Mouse (Mus musculus) fibroblast of lung, adult 2 months (primary cell): Measurements from ENCODE around the gene Cobll1.

ENCODE experiments used
- DNase-seq: peaks from one replicate; pipeline ENCODE4 v3.0.0-alpha.2; 2011; ENCODE audit warnings: low read depth

The Cobll1 gene

DNA sequence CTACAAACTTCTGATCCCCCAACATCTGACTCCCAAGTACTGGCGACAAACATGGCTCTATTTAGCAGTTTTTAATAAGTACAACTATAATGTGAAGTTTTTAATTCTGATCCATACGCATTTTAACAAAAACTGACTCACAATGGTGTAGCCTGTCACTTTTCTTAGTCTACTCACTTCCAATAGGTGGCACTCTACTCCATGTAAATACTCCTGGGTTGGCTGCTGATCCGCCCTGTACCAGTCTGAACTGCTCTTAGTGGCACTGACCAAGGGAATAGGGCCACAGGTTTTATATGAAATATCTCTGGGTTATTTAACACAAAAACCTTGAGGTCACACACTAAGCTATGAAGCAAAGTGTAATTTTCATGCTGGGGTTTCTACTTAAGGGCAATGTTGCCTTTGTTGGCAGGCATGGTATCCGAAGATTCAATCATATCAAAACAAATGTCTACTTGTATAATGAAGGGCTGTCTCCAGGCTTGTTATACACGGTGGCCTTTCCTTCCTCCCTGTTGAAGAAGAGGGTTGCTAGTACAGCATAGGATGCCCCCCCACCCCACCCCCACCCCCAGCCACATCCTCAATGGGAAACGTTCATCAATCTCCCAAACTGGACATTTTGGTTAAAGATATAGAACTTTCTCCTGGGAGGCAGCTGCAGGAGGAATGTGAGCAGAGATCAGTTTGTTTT lies 93.6 kb downstream of the Cobll1 start:
- no peak for DNase-seq

DNA sequence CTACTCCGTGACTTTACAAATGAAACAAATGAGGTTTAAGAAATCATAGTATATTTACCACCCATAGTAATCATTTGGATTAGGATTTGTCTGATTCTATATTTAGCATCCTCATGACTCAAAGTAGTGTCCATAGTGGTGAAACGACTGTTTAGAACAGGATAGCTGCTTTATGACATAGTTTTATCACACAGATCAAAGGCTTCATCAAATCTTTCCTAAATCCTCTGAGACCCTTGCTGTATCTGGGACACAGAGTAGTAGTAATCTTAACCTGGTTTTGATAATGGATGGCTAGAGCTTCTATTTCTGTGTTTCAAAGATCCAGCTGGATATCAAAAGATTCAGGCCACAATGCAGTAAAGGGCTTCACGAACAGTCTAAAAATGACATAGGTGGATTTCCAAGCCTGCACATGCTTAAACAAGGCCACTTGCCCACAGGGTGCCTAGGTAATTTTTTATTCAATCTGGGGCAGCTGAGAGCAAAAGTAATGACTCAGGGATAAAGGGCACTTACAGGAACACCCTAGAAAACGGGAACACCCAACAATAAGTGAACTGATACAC lies 98.0 kb downstream of the Cobll1 start:
- DNase-seq = no peak

GRCm38 (mm10) chr2:65140330-65140922 lies 98.8 kb downstream of the Cobll1 start:
- DNase-seq = no peak

GRCm38 (mm10) chr2:65139606-65140329 lies 99.4 kb downstream of the Cobll1 start:
- no peak for DNase-seq

DNA sequence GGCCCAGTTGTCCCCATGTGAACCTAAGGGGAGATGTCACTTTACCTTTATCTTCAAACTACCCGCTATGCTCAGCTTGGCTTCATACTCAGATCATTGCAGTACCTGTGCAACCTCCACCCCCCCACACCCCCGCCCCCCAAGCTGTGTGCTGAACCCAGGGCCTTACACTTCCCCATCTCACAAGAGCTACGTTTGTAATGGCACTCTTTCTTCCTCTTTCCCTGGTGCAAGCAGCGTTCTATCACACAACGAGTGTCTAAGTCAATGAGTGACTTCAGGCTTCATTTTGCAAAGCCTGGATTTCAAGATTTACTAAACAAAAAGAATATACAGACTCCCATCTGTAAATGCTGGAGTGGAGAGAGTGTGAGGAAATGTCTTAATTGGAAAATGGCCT lies 100.2 kb downstream of the Cobll1 start:
- DNase-seq = no peak

GRCm38 (mm10) chr2:65126141-65126783 lies 112.9 kb downstream of the Cobll1 start:
- no peak for DNase-seq

DNA sequence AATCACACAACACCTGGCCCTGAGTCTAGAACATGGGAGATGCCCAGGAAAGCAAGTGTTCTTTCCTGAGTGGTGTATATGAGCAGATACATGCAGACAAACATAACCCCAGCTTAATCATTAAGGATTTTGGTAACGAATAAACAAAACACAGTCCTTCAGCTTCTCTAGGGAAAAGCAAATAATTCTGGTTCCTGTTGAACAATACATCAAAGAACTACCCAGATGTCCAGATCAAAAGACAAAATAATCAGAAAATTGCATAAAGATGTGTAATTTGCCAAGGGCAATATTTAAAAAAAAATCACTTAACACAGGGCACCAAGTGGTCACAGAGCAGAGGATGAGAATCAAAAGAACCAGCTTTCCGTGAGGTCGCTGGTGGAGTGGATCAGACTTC lies 115.5 kb downstream of the Cobll1 start:
- no peak for DNase-seq

DNA sequence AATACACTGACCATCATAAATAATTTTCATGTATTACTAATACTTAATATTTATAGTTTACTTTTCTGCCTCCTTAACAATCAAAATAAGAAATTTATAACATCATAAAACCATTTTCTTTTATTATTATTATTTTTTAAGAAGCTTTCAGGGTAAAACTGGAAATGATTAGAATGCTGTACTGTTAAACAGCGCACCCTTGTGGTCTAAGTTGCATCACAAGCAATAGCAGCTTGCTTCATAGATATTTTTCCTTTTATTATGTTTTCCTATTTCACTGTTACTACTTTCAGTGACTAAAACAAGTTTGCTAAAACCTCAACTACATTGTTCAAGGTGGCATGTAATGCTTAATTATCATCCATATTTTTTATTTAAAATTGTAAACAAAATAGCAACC lies 117.8 kb downstream of the Cobll1 start:
- DNase-seq = peak; percentile 56

DNA sequence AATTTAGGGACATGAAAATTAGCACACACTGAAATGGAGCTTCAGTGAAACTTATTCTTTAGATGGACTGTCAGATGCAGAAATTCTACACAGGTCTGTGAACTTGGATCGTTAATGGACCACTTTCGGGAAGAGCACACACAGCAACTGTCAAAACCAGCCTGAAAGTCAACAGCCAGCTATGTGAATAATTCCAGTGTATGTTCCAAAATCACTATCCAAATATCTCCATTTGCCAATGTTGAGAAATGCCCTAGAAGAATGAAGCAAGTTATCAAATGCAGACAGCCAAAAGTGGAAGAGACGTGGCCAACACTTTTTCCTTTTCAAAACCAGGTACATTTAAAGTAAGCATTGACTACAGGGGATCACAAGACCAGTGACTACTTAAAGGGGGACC lies 118.2 kb downstream of the Cobll1 start:
- peak; percentile 54 for DNase-seq

DNA sequence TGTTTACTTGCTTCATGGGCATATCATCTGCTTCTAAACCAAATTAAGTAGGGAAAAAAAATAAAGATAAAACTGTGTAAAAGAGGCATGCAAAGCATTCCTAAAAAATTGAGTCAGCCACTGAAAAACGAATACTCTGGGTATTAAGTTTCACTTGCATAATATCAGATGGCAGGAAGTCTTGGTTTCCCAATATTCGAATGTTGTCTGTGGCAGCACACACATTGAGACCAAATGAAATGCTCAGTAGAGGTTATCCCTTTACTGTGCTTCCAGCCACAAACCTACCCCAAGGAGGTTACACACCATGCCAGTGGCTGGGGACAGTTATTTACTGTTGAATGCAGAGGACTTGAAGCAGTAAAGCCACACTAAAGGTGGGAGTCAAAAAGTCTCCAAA lies 119.1 kb downstream of the Cobll1 start:
- no peak for DNase-seq

DNA sequence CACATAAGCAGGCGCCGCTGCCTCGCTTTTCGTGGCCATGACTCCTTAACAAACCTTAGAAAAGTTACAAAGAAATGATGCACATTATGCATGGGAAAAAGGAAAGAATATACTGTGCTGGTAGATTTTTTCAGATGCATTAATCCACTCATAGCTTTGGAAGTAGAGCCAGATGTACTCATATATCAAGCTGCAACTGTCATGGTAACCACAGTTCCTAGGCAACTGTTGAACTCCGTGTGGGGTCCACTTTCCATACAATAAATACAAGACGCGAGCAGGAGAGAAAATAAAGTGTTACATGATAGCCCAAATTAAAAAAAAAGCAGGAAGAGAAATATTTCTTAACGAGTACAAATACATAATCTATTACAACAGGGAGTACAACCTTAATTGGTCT lies 119.5 kb downstream of the Cobll1 start:
- no peak for DNase-seq

- no peak for DNase-seq
Observed at GRCm38 (mm10) chr2:65119076-65119475, 120.1 kb downstream of the Cobll1 start.

GRCm38 (mm10) chr2:65117859-65118258 lies 121.3 kb downstream of the Cobll1 start:
- DNase-seq = no peak

DNA sequence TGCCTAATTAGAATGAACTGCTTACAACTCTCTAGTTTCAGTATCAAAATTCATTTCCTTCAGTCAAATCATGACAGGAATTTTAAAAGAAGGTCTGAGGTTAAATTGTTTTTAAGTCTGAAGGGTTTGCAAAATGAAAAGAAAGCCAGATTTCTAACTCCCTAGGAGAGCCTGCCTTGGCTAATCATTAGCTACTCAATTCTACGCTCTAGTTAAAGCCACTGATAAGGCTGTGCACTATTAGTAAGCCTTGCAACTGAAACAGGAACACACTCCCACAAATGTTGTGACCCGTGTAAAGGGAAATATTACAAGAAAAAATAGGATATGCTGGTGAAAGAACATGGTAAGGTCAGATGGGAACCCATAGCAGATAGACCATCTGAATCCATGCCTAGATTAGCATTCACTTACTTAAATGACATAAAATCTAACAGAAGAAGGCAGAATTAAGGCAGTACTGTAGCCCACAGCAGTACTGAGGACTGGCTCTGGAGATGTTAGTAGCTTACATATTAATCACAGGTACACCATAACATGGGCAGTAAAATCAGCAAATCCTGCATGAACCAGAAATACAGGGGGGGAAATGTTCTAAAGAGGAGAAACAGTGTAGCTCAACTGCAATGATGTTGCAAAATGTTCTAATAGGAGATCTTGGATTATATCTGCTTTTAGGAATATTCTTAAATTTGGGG lies 122.6 kb downstream of the Cobll1 start:
- no peak for DNase-seq

DNA sequence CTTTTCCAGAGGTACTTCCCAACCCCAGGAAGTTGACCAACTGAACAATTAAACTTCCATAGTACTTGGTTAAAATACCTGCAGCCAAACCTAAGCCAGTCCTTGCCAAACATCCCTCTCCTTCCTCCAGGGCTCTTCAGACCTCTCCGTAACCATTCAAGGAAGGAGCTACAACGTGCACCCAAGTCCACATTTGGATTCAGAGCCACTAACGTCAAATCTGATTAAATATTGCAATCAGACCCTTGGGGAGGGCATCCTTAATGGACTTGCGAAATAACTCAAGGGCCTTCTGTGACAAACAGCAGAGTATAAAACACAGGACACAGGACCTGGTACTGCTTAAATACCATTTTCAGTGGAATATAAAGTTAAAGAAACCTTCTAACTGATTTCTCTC lies 126.0 kb downstream of the Cobll1 start:
- DNase-seq = no peak

DNA sequence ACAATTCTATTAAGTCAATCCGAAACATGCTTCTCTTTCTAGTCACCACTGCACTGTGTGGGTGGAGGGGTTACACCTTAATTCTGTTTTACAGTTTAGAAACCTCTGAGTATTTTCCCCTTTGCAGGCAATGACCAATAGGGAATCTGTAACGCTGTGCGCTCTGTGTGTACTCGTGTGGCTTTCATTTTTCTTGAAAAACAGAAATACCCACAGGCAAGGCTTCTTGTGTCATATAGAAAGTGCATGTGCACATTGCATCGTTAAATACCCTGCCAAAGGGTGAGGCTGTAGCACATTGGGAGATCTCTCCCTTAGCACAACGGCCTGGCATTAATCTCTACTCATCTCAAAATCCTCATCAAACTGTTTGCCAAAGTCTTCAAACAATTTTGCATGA lies 134.6 kb downstream of the Cobll1 start:
- DNase-seq = no peak

DNA sequence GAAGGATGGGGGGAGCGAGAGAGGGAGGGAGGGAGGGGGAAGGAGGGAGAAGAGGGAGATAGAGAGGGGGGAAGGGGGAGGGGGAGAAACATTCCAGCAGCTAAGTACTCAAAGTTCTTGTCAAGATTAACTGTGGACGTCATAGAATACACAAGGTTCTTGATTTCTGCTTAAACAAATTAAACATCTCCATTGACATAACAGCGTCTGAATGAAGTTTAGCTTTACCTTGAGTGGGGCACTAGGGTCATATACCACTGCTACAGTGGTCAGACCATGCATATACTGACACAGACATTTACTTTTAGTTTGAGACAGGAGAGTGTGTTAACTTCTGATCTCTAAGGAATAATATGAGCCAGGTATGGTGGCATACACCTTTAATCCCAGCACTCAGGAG lies 135.4 kb downstream of the Cobll1 start:
- no peak for DNase-seq

- DNase-seq = no peak
Observed at GRCm38 (mm10) chr2:65101388-65101787, 137.8 kb downstream of the Cobll1 start.

GRCm38 (mm10) chr2:65100001-65100400 lies 139.2 kb downstream of the Cobll1 start:
- DNase-seq = no peak

DNA sequence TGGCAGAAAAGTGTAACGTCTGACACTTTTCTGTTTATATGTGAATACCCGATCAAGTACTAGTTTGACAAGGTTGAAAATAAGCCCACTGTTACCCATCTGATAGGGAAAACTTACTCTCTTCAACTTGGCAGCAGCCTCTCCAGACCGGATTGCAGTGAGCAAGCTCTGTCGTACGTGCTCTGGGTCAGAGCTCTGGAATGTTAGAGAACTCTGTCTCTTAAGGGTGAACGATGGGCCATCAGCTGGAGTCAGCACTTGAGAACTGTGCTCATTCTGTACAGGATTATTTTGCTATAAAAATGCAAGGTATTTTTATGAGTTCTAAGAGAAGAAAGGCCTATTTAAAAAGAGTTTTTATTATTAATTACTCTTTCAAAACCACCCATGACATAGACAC lies 143.6 kb downstream of the Cobll1 start:
- DNase-seq = no peak

GRCm38 (mm10) chr2:65093990-65094389 lies 145.2 kb downstream of the Cobll1 start:
- DNase-seq = no peak

GRCm38 (mm10) chr2:65090986-65091385 lies 148.2 kb downstream of the Cobll1 start:
- DNase-seq = no peak
